In genomic region chrX:19219727-19220126, GRCm38 (mm10) we compare ENCODE assay signal across 32 mouse cellular contexts.
A peak's percentile ranks its signal among the peaks of the same experiment; 100 is the strongest.
DNase-seq lines count a peak whose midpoint lies in the region; ATAC-seq and TF ChIP-seq lines count a peak whose summit lies in the region.
"Had no signal": no experiment of that assay in that cellular context is flagged by ENCODE, and none has a peak within 500 bp of the region (broad histone marks: within the 10 kb centered on the region; RNA-seq: fewer than 3 reads in every experiment).

No protein-coding gene starts in this region.

- H3K27me3 ChIP-seq in G1E (ENCODE audit: insufficient read depth, low read length), result no peaks in the 10 kb centered on the region
- no peaks in the 10 kb centered on the region for H3K27me3 ChIP-seq in liver, embryonic 12.5 days (replicated peaks)
- H3K27me3 ChIP-seq in liver, postnatal 0 days (ENCODE audit: insufficient read depth, low read length), result no peaks in the 10 kb centered on the region
- no peaks in the 10 kb centered on the region for H3K27me3 ChIP-seq in midbrain, embryonic 14.5 days (ENCODE audit: control insufficient read depth, insufficient read depth, low read length)
- H3K27me3 ChIP-seq: embryonic facial prominence, embryonic 12.5 days; forebrain, embryonic 12.5 days; heart, embryonic 15.5 days; hindbrain, embryonic 12.5 days; limb, embryonic 12.5 days; midbrain, embryonic 15.5 days; neural tube, embryonic 12.5 days had no signal

- DNase-seq in G1E (ENCODE audit: low spot score), result peak; percentile 2
- DNase-seq in c-Kit-positive CD71-positive TER-119-negative erythroid progenitor cells, embryonic 14.5 days (ENCODE audit: low read depth), result peak; percentile 53
- DNase-seq in liver, postnatal 0 days, result no peak
- DNase-seq in midbrain, embryonic 14.5 days, result no peak
- no peak for DNase-seq in cerebellum, adult 18-20 months
- no peak for DNase-seq in right cerebral cortex, postnatal 4 days
- DNase-seq: adrenal gland, postnatal 14 days; B cell, adult 2 months; cerebellum, adult 8-10 months; cerebellum, postnatal 36 days; embryo, embryonic 11 days; gastrocnemius, postnatal 14 days; heart, postnatal 36 days; kidney, adult 8-10 months; kidney, postnatal 10 days; lung, adult 18-20 months; lung, postnatal 4 days; thymus, adult 18-20 months; thymus, postnatal 36 days had no signal

- no peaks in the 10 kb centered on the region for H3K36me3 ChIP-seq in G1E (replicated peaks)
- no peaks in the 10 kb centered on the region for H3K36me3 ChIP-seq in liver, embryonic 12.5 days
- H3K36me3 ChIP-seq in liver, postnatal 0 days (replicated peaks; ENCODE audit: insufficient read depth, low read length), result no peaks in the 10 kb centered on the region
- no peaks in the 10 kb centered on the region for H3K36me3 ChIP-seq in midbrain, embryonic 14.5 days (ENCODE audit: control insufficient read depth, insufficient read depth, low read length)
- H3K36me3 ChIP-seq: embryonic facial prominence, embryonic 12.5 days; forebrain, embryonic 12.5 days; heart, embryonic 10.5 days; heart, embryonic 15.5 days; hindbrain, embryonic 12.5 days; limb, embryonic 12.5 days; midbrain, embryonic 15.5 days; neural tube, embryonic 12.5 days had no signal

- no peak overlapping the region for H3K4me3 ChIP-seq in G1E (ENCODE audit: low read depth, low read length)
- H3K4me3 ChIP-seq in liver, embryonic 12.5 days, result no peak overlapping the region
- H3K4me3 ChIP-seq in liver, postnatal 0 days (ENCODE audit: low read depth, low read length), result no peak overlapping the region
- H3K4me3 ChIP-seq in midbrain, embryonic 14.5 days (replicated peaks; ENCODE audit: low read depth, low read length), result no peak overlapping the region
- H3K4me3 ChIP-seq: embryonic facial prominence, embryonic 12.5 days; forebrain, embryonic 12.5 days; heart, embryonic 10.5 days; heart, embryonic 15.5 days; hindbrain, embryonic 12.5 days; left cerebral cortex, adult 2 months; limb, embryonic 12.5 days; midbrain, embryonic 15.5 days; neural tube, embryonic 12.5 days had no signal

- 33% methylated on average over 2 of the region's 2 CpGs for WGBS in liver, embryonic 12.5 days (ENCODE audit: insufficient replicate concordance)
- 49% methylated on average over 2 of the region's 2 CpGs for WGBS in liver, postnatal 0 days (ENCODE audit: insufficient replicate concordance)
- 84% methylated on average over 2 of the region's 2 CpGs for WGBS in midbrain, embryonic 14.5 days

- peak; percentile 82 for ATAC-seq in G1E (ENCODE audit: extremely low read depth, insufficient number of reproducible peaks, low FRiP score, poor library complexity, severe bottlenecking)
- peak; percentile 93 for ATAC-seq in liver, embryonic 12.5 days
- peak; percentile 98 for ATAC-seq in liver, postnatal 0 days
- no peak for ATAC-seq in midbrain, embryonic 14.5 days (ENCODE audit: low FRiP score, low TSS enrichment)
- ATAC-seq: hindbrain, postnatal 0 days; lung, postnatal 0 days; midbrain, embryonic 15.5 days had no signal

- H3K9ac ChIP-seq in liver, embryonic 12.5 days, result no peak overlapping the region
- H3K9ac ChIP-seq in liver, postnatal 0 days (replicated peaks), result no peak overlapping the region
- no peak overlapping the region for H3K9ac ChIP-seq in midbrain, embryonic 14.5 days (replicated peaks; ENCODE audit: low read length)
- H3K9ac ChIP-seq: embryonic facial prominence, embryonic 12.5 days; forebrain, embryonic 12.5 days; heart, embryonic 15.5 days; hindbrain, embryonic 12.5 days; limb, embryonic 12.5 days; midbrain, embryonic 15.5 days; neural tube, embryonic 12.5 days had no signal

- no peaks in the 10 kb centered on the region for H3K9me3 ChIP-seq in G1E (replicated peaks)
- H3K9me3 ChIP-seq in liver, embryonic 12.5 days (replicated peaks), result no peaks in the 10 kb centered on the region
- no peaks in the 10 kb centered on the region for H3K9me3 ChIP-seq in liver, postnatal 0 days (ENCODE audit: low read length)
- H3K9me3 ChIP-seq in midbrain, embryonic 14.5 days (ENCODE audit: control insufficient read depth, low read length), result no peaks in the 10 kb centered on the region
- H3K9me3 ChIP-seq: embryonic facial prominence, embryonic 12.5 days; forebrain, embryonic 12.5 days; heart, embryonic 10.5 days; heart, embryonic 15.5 days; hindbrain, embryonic 12.5 days; limb, embryonic 12.5 days; midbrain, embryonic 15.5 days; neural tube, embryonic 12.5 days had no signal

- no peak for TF ChIP-seq CTCF in G1E (IDR thresholded peaks at IDR 0.05; ENCODE audit: low read depth, low read length)
- no peak for TF ChIP-seq CTCF in liver, postnatal 0 days (IDR thresholded peaks at IDR 0.05; ENCODE audit: low read depth)

- peaks cover 13% of the 10 kb centered on the region for H3K4me1 ChIP-seq in G1E (ENCODE audit: insufficient read depth, low read depth, low read length)
- peaks cover 16% of the 10 kb centered on the region; the same call in 1 of the 2 replicates for H3K4me1 ChIP-seq in liver, embryonic 12.5 days
- H3K4me1 ChIP-seq in liver, postnatal 0 days (ENCODE audit: insufficient read depth), result no peaks in the 10 kb centered on the region
- H3K4me1 ChIP-seq in midbrain, embryonic 14.5 days (ENCODE audit: control insufficient read depth, insufficient read depth, low read length), result no peaks in the 10 kb centered on the region
- H3K4me1 ChIP-seq: embryonic facial prominence, embryonic 12.5 days; forebrain, embryonic 12.5 days; heart, embryonic 10.5 days; heart, embryonic 15.5 days; hindbrain, embryonic 12.5 days; limb, embryonic 12.5 days; midbrain, embryonic 15.5 days; neural tube, embryonic 12.5 days had no signal

- H3K4me2 ChIP-seq in liver, embryonic 12.5 days, result no peak overlapping the region
- no peak overlapping the region for H3K4me2 ChIP-seq in liver, postnatal 0 days (ENCODE audit: low read depth, low read length)
- H3K4me2 ChIP-seq in midbrain, embryonic 14.5 days (ENCODE audit: low read length), result no peak overlapping the region
- H3K4me2 ChIP-seq: embryonic facial prominence, embryonic 12.5 days; forebrain, embryonic 12.5 days; heart, embryonic 15.5 days; hindbrain, embryonic 12.5 days; limb, embryonic 12.5 days; midbrain, embryonic 15.5 days; neural tube, embryonic 12.5 days had no signal

- peak overlapping the region; percentile 48; the same call in 1 of the 2 replicates for H3K27ac ChIP-seq in liver, embryonic 12.5 days
- no peak overlapping the region for H3K27ac ChIP-seq in liver, postnatal 0 days (ENCODE audit: low read depth)
- H3K27ac ChIP-seq in midbrain, embryonic 14.5 days (replicated peaks; ENCODE audit: low read depth, low read length), result no peak overlapping the region
- H3K27ac ChIP-seq: embryonic facial prominence, embryonic 12.5 days; forebrain, embryonic 12.5 days; heart, embryonic 10.5 days; heart, embryonic 15.5 days; hindbrain, embryonic 12.5 days; hindbrain, postnatal 0 days; left cerebral cortex, adult 2 months; limb, embryonic 12.5 days; midbrain, embryonic 15.5 days; neural tube, embryonic 12.5 days; stomach, postnatal 0 days had no signal

- TF ChIP-seq EP300 in liver, postnatal 0 days (IDR thresholded peaks at IDR 0.05; ENCODE audit: low read depth), result peak; percentile 96

Comparison
In these comparisons a context has a peak if more than half of its experiments do, and no peak if none do; other contexts are left out.
1. DNase-seq: peak in G1E (single experiment) and c-Kit-positive CD71-positive TER-119-negative erythroid progenitor cells, embryonic 14.5 days (single experiment); none in liver, postnatal 0 days (single experiment), midbrain, embryonic 14.5 days (single experiment), cerebellum, adult 18-20 months (0 of 2) and right cerebral cortex, postnatal 4 days (single experiment).